Mouse (Mus musculus): ENCODE measurements around the gene Mrps14.
A peak's percentile ranks its signal among the peaks of the same experiment; 100 is the strongest.

Mrps14 gene

DNA sequence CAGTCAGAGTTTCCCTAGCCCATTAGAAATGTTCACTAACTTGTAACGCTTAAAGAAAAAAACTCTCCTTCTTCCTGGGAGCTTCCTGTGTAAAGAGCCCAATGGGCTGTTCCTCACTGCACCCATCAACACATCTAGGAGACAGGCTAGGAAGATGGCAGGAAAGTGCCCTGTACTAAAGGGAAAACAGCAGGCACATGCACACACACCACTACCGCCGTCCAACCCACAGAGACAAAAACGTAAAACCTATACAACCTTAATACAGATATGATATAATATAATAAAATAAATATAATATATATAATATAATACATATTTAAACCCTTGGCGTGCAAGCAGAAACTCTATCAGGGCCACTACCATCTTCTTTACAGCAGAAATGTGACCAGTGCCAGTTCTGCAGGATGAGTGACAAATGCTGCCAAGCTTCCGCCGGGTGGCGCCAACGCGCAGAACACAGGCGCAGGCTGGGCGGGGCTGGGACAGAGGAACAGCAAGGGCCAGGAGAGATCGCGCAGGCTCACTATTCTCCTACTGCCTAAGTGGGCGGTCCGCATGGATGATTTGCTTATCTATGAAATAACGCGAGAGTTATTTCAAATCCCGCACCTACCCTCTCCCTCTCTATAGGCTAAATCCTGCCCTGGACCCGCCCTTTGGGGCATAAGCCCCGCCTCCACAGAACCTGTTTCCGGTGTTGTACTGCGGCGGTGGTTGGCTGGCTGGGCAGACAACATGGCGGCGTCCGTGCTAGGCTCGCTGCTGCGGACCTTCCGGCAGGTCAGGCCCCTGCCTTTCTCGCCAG lies at the start of gene Mrps14:
Gene Mrps14, plus strand, starts transcription at position 687 of the 808 bp plus-strand sequence.
- DNase-seq: peak; percentile 99

DNA sequence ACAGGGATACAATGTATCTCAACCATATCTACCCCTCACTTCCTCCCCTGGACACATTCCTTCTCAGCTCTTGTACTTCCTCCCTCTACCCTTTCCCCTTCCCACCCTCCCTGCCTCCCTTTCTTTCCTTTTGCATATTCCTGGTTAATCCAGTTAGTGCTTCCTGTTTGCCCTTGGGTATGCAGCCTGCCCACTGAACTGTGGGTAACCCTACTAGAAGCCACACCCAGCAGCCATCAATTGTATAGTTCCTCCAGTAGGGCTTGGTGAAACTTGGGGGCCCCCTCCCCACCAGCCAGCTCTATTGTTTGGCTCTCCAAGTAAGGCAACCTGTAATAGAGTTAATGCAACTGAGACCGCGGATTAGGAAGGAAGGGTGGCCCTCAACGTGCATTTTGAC lies 49.4 kb upstream of the Mrps14 start:
- no peak for DNase-seq

DNA sequence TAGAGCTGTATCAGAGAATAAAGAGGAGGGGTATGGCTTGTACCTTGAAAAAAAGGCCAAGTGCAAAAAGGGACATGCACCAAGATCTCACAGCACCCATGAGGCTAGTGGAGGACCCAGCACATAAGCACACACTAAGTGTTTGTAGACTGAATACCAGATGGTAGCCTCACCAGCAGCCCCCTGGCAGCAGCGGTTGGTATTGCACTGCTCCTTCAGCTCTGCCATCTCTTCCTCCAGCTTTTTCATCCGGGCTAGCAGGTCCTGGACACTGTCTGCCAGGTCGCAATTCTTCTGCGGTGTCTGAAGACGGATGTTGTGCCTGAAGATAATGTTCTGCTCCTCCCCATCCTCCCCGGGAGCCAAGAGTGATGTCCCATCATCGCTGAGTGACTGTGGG lies 47.7 kb upstream of the Mrps14 start:
- DNase-seq: no peak

DNA sequence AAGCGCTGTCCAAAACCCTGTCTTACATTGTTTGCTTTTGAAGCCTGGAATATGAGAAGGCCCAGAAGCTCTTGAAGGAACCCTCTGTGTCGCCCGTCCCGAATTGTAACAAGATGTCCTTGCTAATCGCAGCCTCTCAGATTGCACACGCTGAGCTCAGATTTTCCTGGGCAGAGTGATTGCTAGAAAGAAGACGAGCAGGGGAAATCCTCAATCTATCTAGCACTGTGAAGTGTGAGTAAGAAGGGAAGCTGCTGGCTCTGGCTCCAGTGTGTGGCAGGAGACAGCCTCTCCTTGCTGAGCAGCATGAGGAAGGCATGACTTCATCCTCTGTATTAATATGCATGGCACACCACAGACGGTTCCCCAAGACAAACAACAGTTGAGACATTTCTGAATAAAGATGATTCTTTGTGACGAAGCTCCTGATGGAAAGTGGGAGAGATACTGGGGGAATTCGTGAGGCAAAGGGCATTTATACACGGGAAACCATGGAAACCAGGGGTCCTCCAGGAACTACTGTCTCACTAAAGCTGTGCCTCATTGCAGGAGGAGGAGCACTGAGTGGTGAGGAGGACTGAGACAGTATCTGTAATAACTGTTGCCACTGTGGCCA lies 45.6 kb upstream of the Mrps14 start:
- DNase-seq: no peak

DNA sequence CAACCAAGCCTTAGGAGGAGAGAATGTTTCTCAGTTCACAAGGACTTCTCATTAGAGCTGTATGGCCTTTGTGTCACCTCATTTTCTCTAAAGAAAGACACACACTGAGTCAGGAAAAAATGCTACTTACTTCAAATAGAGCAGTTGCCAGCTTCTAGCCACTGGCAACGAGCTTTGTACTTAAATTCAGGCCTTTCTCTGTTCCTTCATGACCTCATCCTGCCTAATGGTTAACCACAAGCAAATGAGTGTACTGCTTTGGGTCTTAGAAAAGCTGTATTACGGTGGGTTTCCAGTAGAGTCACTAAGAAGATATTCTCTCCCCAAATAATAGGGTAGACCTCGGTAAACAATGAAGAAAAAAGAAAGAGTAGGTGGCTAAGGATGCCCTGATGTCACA lies 44.3 kb upstream of the Mrps14 start:
- DNase-seq: no peak

DNA sequence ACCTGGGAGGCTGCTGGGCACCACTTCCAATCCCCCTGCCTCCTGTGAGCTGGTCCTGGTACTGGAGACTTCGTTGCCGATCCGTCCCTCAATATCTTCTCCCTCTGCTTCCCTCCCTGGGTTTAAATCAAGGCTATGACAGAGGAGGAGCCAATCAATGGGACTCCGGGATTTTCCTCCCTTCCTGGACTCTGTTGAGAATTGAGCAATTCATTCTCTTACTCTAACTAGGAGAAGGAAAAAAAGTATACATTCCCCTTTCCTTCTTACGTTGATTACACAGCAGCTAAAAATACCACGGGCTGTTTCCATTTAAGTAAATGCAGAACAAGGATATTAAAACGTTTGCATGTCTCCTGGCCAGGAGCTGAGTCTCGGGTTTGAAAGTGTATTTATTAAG lies 41.5 kb upstream of the Mrps14 start, which contains the start of gene Tnn:
Gene Tnn, minus strand, starts transcription at position 101 of the 400 bp plus-strand sequence.
- DNase-seq: no peak

DNA sequence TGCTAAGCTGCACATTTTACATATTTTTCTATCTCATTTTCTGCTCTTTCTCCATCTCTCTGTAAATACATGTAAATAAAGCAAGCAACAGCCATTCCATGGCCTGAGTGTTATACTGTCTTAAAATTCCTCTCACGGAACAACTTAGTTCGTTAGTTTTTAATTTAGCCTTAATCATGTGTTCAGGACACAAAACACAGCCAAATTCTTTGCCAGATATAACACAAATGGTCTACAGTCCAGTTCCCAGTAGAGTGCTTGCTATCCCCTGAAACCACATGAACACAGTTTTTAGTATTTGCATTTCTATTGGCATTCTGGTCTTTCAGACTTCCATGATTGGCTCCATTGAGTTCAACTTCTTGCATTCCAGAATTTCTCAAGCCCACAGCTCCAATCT lies 36.8 kb upstream of the Mrps14 start:
- no peak for DNase-seq

DNA sequence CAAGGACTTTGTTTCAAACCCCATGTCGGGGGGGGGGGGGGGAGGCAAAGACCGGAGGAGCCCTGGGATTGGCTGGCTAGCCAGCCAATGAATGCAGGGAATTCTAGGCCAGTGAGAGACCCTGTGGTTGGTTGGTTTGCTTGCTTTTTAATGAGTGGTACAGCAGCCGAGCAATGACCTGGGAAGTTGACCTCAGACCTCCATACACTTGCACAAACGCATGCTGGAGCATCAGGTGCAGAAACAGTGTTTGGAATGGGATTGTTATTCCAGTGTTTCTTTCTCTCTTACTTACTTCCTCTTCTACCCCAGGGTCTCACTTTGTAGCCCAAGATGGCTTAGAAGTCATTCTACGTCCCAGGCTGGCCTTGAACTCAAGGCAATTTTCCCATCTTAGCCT lies 28.4 kb upstream of the Mrps14 start:
- DNase-seq: no peak

DNA sequence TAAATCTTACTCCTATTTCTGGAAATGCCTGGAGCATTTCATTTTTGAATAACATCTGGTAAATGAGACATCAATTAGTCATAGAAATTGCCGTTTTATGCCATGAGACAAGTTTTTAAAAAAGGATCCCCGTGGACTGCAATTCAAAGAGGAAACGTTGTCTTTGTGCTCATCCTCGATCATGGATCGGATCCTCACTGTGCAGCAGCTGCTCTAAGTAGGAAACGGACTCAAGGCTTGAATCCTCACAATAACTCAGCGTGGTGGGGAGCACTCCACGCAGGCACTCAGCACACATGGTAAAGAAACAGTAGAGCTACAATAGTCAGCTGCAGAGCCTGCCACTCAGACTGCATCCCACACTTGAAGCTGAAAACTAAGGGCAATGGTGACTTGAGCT lies 18.1 kb upstream of the Mrps14 start:
- no peak for DNase-seq

DNA sequence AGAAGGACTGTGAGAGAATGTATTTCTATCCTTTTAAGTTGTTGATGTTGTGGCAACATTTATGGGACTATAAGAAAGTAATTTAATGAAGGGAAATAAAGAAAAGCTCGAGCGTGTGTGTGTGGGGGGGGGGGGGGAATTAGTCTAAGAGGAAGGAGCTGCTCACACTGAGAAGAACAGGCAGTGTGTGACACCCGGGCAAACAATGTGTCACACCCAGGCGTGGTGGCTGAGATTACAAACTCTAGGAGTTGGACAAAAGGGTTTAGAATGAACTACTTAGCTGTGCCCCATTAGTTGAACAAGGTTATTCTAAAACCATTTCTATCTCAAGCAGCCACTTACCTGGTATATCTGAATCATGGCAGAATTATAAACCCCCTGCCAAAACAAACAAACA lies 13.8 kb upstream of the Mrps14 start:
- no peak for DNase-seq

DNA sequence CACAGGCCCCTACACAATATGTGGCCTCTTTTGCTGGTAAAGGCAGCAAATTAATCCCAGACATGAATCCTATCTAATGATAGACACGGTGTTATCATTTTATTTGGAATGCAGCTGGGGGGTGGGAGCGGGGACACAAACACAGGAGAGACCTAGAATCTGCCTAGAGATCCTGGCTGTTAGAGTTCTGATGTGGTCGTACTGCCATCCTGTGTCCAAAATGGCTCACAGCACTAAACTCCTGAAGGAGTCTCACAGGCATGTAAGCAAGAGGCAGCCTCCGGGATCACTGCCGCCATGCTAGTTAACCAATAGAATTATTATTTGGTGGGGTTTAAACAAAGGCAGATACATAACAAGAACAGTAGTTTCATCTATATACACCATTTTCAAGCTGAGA lies 10.5 kb upstream of the Mrps14 start:
- DNase-seq: peak; percentile 6 to 14

DNA sequence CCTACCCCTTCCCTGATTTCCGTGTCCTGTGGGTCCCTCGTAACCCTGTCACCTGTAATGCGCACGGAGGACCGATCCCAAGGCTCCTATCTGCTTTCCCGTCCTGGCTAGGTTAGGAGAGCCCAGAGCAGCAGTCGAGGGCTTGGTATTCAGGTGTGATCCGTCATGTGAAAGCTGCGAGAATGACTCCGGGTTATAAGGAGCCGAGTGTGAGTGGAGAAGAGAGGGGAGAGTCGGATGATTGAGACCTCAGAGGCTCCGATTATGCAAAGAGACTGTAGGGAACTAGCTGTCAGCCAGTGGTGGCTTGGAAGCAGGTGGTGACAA lies 285 bp downstream of the Mrps14 start:
- no peak for DNase-seq

DNA sequence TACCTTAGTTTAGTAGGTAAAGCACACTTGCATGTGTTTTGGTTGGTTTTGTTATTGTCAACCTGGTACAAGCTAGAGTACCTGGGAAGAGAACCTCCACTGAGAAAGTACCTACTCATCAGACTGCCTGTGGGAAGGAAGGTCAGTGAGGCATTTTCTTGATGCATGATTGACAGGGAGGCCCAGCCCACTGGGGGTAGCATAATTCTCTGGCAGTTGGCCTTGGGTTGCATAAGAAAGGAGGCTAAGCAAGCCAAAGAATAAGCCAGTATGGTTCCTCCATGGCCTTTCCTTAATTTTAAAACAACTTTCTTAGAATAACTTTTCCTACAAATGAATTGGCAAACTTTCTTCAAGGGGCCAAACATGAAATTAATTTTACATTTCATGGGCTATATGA lies 10.5 kb downstream of the Mrps14 start:
- DNase-seq: no peak

DNA sequence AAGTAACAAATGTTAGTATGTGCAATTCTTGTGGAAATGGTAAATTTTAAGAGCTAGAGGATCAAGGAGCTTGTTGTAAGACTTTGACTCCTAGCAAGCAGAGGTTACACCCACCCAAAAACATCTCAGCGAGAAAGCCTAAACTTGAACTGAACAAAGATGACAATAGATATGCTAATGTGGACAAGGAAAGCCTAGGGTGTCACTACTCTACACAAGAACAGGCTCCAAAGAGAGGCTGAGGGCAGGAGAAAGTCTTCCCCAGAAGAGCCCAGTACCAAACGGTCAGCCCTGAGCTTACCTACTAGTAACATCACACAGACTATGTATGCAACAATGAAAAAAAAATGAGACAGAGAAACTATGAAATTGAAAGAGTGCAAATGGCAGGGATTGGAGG lies 14.8 kb downstream of the Mrps14 start:
- no peak for DNase-seq

DNA sequence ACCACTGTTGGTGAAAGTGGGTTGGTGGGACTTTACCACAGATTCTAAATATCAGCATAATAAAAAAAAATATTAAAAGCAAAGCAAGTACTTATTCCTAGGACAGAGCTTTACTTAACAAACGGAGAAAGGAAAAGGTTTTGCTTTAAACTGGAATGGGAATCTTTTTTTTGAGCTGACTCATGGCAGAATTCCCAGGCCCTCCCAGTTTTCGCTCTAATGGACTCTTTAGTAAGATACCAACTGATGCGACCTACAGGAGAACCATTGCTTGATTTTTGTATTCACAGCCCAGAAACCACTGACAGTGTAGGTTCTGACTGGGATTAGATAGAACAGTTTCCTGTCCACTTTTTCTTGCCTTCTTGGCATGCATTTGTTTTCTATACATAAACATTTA lies 15.6 kb downstream of the Mrps14 start:
- no peak for DNase-seq

DNA sequence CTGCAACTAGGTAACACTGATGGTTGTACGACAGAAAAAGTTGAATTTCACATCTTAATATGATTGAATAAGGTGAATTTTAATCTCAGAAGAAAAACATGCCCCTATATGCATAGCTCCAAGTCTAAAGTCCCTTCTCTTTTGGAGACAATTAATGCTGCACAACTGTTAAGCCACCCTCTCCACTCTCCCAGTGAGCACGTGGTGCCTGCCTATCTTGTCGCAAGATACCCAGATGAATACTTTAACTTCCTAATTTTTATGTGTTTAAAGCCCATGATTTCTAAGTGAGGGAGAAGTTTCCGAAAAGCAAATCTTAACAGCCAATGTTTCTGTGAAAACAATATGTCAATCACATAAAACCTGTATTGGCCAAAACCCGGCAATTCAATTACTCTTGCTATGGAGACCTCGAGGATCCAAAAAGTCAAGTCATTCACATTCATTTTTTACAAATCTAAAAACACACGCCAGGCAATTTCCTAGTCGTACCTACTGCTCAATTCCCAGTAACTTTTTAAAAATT lies 16.6 kb downstream of the Mrps14 start:
- DNase-seq: no peak

DNA sequence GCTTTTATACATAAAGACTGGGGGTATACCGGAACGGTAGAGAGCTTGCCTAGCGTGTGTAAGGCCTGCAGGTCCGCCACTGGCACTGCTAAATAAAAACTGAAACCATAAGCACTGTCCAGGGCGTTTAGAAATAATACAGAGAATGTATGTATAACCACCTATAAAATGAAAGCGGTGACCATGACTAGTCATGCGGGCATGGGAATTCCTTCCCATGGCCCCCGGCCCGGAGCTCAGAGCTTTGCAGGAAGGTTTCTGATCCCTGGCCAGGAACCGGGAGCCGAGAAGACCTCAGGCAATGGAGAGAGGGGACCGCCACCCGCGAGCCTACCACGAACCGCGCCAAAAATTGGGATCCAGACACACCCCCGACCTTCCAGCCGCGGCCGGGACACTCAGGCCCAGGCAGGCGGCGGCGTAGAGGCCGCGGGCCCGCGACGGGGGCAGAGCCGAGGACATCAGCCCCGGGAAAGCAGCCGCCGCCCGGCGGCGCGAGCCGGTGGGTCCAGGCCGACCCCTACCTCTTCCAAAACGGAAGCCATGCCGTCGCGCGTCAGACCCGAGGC lies 17.2 kb downstream of the Mrps14 start:
- DNase-seq: peak; percentile 42 to 50

DNA sequence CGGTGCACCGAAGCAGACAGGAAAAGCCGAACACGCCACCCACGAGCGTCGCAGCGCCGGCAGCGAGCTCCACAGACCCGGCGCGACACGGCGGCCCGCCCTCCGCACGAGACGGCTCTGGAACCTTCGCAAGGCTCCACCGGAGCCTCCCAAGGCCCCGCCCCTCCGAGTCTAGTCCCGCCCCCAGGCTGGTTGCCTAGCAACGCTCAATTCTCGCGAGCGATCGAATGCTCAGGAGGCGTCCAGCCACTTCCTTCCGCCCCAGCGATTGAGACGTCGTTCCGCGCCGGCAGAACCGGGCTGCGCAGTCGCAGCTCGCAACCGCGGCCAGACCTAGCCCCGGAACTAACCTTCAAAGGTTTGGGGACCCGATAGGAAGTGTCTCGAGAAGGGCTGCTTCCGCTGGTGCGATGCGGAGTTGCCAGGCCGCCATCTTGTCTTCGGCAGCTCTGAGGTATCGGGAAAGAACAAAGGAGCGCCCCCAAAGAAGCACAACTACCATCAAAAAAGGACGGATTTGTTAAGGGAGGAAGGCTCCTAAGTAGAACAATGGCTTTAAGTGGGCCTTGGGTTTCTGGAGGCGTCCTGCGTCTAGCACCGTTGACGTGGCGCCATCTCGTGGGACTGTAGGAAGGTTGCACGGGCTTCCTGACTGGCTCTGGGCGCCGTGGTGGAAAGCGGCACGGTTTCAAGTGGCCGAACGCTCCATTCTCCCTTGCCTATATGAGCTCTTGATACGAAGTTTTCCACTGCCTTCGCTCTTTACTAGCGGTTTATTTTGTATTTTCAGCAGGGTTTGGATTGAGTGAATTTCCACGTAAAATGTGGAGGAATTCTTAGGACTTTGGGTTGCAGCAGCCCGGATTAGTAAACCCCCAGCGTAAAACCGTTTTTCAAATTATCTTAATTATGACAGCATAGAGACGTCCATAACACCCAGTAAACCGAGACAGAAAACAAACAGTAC lies 18.0 kb downstream of the Mrps14 start, which contains the start of gene Cacybp:
Gene Cacybp, minus strand, starts transcription at position 173 of the 967 bp plus-strand sequence.
- DNase-seq: peak; percentile 100

DNA sequence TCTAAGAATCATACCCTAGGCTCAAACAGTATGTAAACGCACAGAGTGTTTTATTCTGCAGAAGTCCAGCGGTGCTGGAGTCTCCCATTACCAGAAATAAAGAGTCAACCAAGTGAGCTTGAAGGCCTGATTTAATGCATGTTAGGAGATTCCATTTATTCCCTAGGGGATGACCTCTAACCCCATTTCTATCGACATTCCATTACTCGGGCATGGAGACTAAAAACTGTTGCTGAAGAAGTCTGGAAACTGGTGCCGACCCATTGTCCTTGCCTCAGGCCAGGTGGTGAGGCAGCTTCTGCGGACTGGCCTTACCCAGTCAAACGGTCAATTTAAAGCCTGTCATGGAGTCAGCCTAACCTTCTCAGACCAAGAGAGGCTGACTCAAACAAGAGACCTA lies 19.2 kb downstream of the Mrps14 start:
- no peak for DNase-seq

DNA sequence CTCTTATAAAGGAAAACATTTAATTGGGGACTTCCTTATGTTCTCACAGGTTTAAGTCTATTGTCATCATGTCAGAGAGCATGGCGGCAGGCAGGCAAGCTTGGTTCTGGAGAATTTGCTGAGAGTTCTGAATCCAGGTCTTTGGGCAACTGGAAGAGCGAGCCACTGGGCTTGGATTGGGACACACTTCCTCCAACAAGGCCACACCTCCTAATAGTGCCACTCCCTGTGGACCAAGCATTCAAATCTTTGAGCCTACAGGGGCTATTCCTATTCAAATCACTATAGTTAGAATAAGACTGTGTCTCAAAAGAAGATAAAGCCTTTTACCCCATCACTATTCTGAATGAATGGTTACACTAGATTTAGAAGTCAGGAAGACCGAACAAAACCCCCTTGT lies 22.9 kb downstream of the Mrps14 start:
- DNase-seq: no peak

DNA sequence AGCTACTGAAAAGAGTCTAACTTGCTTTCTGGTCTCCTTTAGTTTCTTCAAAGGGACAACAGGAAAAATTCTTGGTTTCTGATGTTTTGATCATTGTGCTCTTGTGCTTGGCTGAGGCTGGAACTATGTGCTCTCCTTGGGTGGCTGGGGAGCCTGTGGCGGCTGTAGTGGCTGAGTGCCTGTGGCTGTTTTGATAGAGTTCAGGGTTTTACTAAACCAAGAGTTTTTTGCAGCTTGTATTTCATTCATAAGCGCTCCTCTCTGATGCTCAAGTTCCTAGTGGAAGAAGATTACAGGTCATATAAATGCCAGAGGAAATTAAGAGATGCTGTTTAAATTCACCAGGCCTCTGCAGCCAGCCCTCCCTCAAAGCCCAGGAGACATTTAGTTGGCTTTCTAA lies 29.1 kb downstream of the Mrps14 start:
- DNase-seq: no peak

DNA sequence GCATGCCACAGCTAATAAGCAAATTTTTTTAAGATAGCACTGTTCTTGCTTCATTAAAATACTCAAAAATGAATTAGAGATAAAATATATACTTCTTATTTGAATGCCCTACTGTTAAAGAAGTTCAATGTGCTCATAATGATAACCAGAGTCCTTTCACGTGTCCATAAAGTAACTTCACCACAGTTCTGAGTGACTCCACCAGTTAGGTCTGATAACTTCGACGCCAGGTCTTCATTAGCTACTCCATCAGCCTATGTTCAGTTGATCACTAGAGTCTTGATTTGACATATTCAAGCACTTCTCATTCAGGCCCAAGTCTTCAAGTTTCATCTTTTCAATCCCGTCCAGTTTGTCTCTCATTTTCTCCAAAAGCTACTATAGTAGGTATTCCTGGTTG lies 32.2 kb downstream of the Mrps14 start:
- DNase-seq: no peak

DNA sequence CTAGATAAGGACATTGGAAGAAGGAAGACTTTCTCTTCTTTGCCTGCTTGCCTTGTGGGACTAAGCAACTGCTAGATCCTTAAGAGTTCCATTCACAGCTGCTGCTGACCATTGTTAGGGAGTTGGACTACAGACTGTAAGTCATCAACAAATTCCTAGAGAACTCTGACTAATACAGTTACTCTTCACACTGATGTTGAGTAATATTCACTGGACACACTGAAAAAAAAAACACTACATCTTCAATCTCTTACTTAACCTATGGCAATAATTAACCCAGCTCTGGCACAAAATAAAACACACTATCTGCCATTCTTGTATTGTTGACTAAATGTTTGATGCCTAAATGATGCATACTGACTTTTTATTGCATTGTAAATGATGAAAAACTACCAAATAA lies 32.8 kb downstream of the Mrps14 start:
- no peak for DNase-seq
